Mouse (Mus musculus) hindbrain, embryonic 12.5 days (tissue): ENCODE measurements around the gene Dnajc8. TPM values are rescaled to one million over a fixed set of nuclear protein-coding genes. Genes with fewer than 3 reads are reported as not detected.

ENCODE experiments used
- ATAC-seq: fragments of 200-750 bp; cut with Nextera tagmentation; 2 replicates; pipeline ENCODE4 v1.8.0; 2017; ENCODE audit warnings: moderate TSS enrichment; ENCODE audit not compliant: low FRiP score
- H3K27ac ChIP-seq: fragments of 300-500 bp; sonication (generic); 2 replicates; pipeline ENCODE4 v1.5.1; 2016; ENCODE audit warnings: mild to moderate bottlenecking
- H3K27me3 ChIP-seq: fragments of 300-500 bp; sonication (generic); 2 replicates; pipeline ENCODE4 v1.6.1; 2016; ENCODE audit warnings: mild to moderate bottlenecking
- H3K36me3 ChIP-seq: fragments of 300-500 bp; sonication (generic); 2 replicates; pipeline ENCODE4 v1.6.1; 2016; ENCODE audit warnings: mild to moderate bottlenecking
- H3K4me1 ChIP-seq: fragments of 300-500 bp; sonication (generic); 2 replicates; pipeline ENCODE4 v1.6.1; 2016
- H3K4me2 ChIP-seq: fragments of 300-500 bp; sonication (generic); replicated peaks from 2 replicates; pipeline ENCODE4 v1.6.1; 2016; ENCODE audit warnings: mild to moderate bottlenecking
- H3K4me3 ChIP-seq: fragments of 300-500 bp; sonication (generic); 2 replicates; pipeline ENCODE4 v1.5.1; 2016; ENCODE audit warnings: mild to moderate bottlenecking
- H3K9ac ChIP-seq: fragments of 300-500 bp; sonication (generic); 2 replicates; pipeline ENCODE4 v1.6.1; 2016; ENCODE audit warnings: mild to moderate bottlenecking, moderate library complexity
- H3K9me3 ChIP-seq: fragments of 300-500 bp; sonication (generic); replicated peaks from 2 replicates; pipeline ENCODE4 v1.6.1; 2016; ENCODE audit warnings: mild to moderate bottlenecking
- WGBS: fragments of 180-500 bp; shearing (Covaris S2); methylation state at CpG from one replicate; pipeline ENCODE4 v1.1.7; 2016; 5-methylcytosine and 5-hydroxymethylcytosine counted together
- polyA plus RNA-seq: library from polyadenylated mRNA; unstranded; fragments of >200 nt; fragmentation: Nextera tagmentation; extraction: Ambion mirVana; gene quantifications from 2 replicates; pipeline ENCODE4 v1.2.1, GENCODE M21; 2016

Gene Dnajc8
- 159 and 164 TPM in 2 replicates for polyA plus RNA-seq

DNA sequence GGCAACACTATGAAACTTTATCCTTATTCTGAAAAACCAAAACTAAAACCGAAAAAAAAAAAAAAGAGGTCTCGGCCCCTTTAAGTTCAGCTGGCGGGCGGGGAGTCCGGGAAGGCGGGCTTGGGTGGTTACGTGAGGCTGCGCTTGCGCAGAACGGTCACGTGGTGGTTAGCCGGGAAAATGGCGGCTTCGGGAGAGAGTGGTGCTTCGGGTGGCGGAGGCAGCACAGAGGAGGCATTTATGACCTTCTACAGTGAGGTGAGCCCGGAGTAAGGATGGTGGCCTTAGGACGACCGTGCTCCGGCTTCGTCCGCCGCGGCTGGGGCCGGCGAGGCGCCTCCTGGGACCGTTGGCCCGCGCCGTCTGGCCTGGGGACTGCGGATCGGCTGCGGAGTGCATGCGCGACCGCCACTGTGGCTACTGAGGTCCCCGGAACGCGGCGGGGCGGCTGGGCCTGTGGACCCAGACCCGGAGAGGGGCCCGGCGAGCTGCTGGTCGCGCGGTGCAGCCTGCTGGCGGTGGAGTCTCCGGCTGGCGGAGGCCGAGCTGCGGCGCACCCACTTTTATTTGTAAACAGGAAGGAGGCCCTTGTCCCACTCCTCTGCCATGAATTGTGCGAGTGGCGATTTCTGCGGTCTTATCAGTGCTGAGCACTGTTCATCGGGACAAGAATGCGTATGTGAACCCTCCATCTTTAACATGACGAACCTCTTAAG lies at the start of gene Dnajc8:
Gene Dnajc8 (plus strand): TSS at position 145 of the 716 bp plus-strand sequence.
- WGBS: under 1% methylated on average over 60 of the region's 60 CpGs
- peak; percentile 71 for ATAC-seq
- Histone ChIP-seq H3K9ac (peak within 1 kb of the TSS; percentile 94), H3K9me3 (no peaks in the 10 kb centered on the region), H3K27ac (peak within 1 kb of the TSS; percentile 74), H3K4me3 (peak within 1 kb of the TSS; percentile 98), H3K27me3 (no peaks in the 10 kb centered on the region), H3K4me1 (peaks cover 38% of the 10 kb centered on the region), H3K4me2 (peak within 1 kb of the TSS; percentile 88), H3K36me3 (peaks cover 30% of the 10 kb centered on the region)

- H3K36me3 ChIP-seq: no peaks in the 10 kb centered on the region
- ATAC-seq: no peak
- no peak overlapping the region for H3K9ac ChIP-seq
- H3K4me1 ChIP-seq: peaks cover 11% of the 10 kb centered on the region; the same call in 1 of the 2 replicates
- no peaks in the 10 kb centered on the region for H3K9me3 ChIP-seq
- 93% methylated on average over 3 of the region's 3 CpGs for WGBS
- no peak overlapping the region for H3K27ac ChIP-seq
- H3K4me3 ChIP-seq: no peak overlapping the region
- H3K4me2 ChIP-seq: no peak overlapping the region
- H3K27me3 ChIP-seq: no peaks in the 10 kb centered on the region
Measured at GRCm38 (mm10) chr4:132488521-132488920, 46.8 kb upstream of the Dnajc8 start.

DNA sequence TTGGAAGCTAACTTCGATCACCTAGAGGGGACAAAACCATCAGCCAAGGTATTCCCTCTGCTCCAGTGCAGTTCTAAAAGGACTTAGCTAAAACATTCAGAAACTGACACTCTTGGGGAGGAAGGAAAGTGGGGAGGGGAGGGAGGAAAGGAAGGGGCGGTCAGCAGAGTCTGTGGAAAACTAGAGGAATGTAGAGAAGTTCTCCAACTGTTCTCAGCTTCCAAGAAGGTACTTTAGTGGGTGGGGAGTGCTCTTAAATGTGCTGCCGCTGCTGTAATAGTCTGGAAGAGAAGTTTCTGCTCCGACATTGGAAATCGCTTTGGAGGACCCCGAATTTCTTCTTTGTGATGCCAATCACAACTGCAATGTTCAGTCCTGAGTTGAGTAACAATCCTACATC lies 46.4 kb upstream of the Dnajc8 start:
- no peaks in the 10 kb centered on the region for H3K36me3 ChIP-seq
- H3K4me2 ChIP-seq: no peak overlapping the region
- no peaks in the 10 kb centered on the region for H3K9me3 ChIP-seq
- no peak overlapping the region for H3K9ac ChIP-seq
- ATAC-seq: no peak
- H3K4me1 ChIP-seq: peaks cover 11% of the 10 kb centered on the region; the same call in 1 of the 2 replicates
- WGBS: 80% methylated on average over 6 of the region's 6 CpGs
- H3K27ac ChIP-seq: no peak overlapping the region
- H3K4me3 ChIP-seq: no peak overlapping the region
- no peaks in the 10 kb centered on the region for H3K27me3 ChIP-seq

- Histone ChIP-seq H3K36me3 (peaks cover 11% of the 10 kb centered on the region; the same call in 1 of the 2 replicates), H3K4me3 (no peak overlapping the region), H3K27me3 (no peaks in the 10 kb centered on the region), H3K4me2 (no peak overlapping the region), H3K9me3 (no peaks in the 10 kb centered on the region), H3K9ac (no peak overlapping the region), H3K27ac (no peak overlapping the region), H3K4me1 (peaks cover 11% of the 10 kb centered on the region; the same call in 1 of the 2 replicates)
- 95% methylated on average over 15 of the region's 15 CpGs for WGBS
- no peak for ATAC-seq
Measured at GRCm38 (mm10) chr4:132490273-132491010, 44.9 kb upstream of the Dnajc8 start.

DNA sequence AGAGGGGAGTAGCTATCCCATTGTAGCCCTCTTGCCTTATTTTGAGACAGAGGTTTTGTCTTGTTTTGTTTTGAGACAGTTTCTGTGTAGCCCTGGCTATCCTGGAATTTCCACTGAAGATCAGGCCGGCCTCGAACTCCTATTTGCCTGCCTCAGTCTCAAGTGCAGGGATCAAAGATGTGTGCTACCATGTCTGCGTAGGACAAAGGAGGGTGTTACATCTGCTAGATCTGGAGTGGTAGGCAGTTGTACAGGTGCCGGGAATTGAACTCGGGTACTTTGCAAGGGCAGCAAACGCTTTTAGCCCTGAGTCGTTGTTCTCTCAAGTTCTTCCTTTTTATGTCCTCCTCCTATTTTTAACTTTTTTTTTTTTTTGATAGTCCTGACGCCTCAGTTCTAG lies 44.3 kb upstream of the Dnajc8 start:
- H3K4me3 ChIP-seq: no peak overlapping the region
- H3K9ac ChIP-seq: no peak overlapping the region
- peaks cover 11% of the 10 kb centered on the region; the same call in 1 of the 2 replicates for H3K4me1 ChIP-seq
- no peaks in the 10 kb centered on the region for H3K27me3 ChIP-seq
- no peaks in the 10 kb centered on the region for H3K9me3 ChIP-seq
- H3K27ac ChIP-seq: no peak overlapping the region
- WGBS: 91% methylated on average over 8 of the region's 8 CpGs
- no peak for ATAC-seq
- peaks cover 14% of the 10 kb centered on the region; the same call in 1 of the 2 replicates for H3K36me3 ChIP-seq
- H3K4me2 ChIP-seq: no peak overlapping the region

DNA sequence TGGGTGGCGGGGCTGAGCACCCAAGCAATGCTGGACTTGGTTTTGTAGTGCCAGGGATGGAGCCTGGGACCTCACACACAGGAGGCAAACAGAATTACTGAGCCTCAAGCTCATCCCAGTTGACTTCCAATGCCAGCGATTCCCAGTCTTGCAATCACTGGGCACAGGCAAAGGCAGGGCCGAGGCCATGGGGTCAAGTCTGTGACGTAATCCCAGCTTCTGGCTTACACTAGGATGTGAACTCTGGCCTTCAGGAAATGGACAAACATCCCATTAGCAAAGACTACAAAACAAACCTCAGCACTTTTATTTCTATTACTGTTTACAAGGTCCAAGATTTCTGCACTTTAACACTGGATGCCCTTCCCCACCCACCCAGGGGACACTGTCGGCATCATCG lies 43.6 kb upstream of the Dnajc8 start:
- Histone ChIP-seq H3K9ac (no peak overlapping the region), H3K4me3 (no peak overlapping the region), H3K27me3 (no peaks in the 10 kb centered on the region), H3K9me3 (no peaks in the 10 kb centered on the region), H3K4me2 (no peak overlapping the region), H3K36me3 (peaks cover 17% of the 10 kb centered on the region), H3K27ac (peak overlapping the region; percentile 52; the same call in 1 of the 2 replicates), H3K4me1 (peaks cover 11% of the 10 kb centered on the region; the same call in 1 of the 2 replicates)
- no peak for ATAC-seq
- WGBS: 84% methylated on average over 6 of the region's 6 CpGs

DNA sequence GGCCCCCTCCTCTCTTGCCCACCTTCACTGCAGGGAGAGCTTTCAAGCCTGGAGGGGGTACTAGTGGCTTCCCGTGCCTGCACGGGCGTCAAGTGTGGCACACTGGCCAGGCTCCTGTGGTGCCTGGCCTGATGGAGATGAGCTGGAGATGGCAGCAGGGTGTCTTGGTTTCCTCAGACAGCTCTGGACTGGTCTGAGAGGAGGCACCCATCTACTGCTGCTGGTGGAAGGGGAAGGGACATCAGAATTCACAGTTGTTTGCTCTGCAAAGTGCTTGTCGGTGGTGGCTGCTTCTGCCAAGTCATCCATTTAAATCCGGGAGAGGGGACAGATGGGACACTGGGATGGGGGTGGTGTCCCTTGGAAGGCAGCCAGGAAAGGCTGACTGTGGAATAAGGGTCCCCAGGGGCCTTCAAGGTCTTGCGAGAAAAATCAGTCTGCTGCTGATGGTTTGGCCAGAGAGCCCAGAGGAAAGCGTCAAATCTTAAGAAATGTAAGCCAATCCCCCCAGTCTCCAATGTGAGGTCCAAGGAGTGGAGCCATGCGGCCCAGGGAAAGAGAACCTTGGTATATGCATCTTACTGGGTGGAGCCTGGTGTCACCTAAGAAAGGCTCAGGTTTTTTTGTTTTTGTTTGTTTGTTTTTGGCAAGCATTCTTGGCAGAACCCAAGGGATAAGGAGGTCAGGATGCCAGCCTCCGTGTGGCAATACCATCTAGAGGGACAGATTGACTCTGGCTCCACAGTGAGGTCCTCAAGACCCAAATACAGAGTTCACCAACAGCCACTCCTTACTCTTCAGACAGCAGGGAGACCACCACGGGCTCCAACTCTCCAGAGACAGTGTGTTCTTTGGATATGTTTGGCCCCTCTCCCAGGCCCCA lies 42.9 kb upstream of the Dnajc8 start:
- H3K4me2 ChIP-seq: no peak overlapping the region
- H3K27me3 ChIP-seq: no peaks in the 10 kb centered on the region
- no peak overlapping the region for H3K4me3 ChIP-seq
- H3K36me3 ChIP-seq: peaks cover 23% of the 10 kb centered on the region
- peaks cover 11% of the 10 kb centered on the region; the same call in 1 of the 2 replicates for H3K4me1 ChIP-seq
- H3K27ac ChIP-seq: peak overlapping the region; percentile 52; the same call in 1 of the 2 replicates
- ATAC-seq: no peak
- peak overlapping the region; percentile 28; the same call in 1 of the 2 replicates for H3K9ac ChIP-seq
- H3K9me3 ChIP-seq: no peaks in the 10 kb centered on the region
- 66% methylated on average over 10 of the region's 10 CpGs for WGBS

GRCm38 (mm10) chr4:132494271-132494918 lies 41.0 kb upstream of the Dnajc8 start:
- Histone ChIP-seq H3K4me3 (no peak overlapping the region), H3K9me3 (no peaks in the 10 kb centered on the region), H3K4me2 (no peak overlapping the region), H3K4me1 (peaks cover 11% of the 10 kb centered on the region; the same call in 1 of the 2 replicates), H3K36me3 (peaks cover 35% of the 10 kb centered on the region), H3K27me3 (no peaks in the 10 kb centered on the region), H3K27ac (no peak overlapping the region), H3K9ac (no peak overlapping the region)
- no peak for ATAC-seq
- WGBS: 92% methylated on average over 20 of the region's 20 CpGs

DNA sequence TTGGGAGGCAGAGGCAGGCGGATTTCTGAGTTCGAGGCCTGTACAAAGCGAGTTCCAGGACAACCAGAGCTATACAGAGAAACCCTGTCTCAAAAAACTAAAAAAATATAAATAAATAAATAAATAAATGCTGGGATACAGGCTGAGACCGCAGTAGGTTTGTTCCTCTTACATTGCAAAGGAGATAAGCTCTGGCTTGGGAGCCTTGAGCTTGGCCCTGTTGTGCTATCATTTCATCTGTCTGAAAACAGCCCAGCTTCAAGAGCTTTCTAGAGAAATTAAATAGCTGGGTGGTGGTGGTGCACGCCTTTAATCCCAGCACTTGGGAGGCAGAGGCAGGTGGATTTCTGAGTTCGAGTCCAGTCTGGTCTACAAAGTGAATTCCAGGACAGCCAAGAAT lies 33.7 kb upstream of the Dnajc8 start:
- H3K9me3 ChIP-seq: no peaks in the 10 kb centered on the region
- H3K4me1 ChIP-seq: no peaks in the 10 kb centered on the region
- WGBS: 94% methylated on average over 6 of the region's 6 CpGs
- no peaks in the 10 kb centered on the region for H3K27me3 ChIP-seq
- H3K4me3 ChIP-seq: no peak overlapping the region
- H3K36me3 ChIP-seq: peaks cover 20% of the 10 kb centered on the region
- ATAC-seq: no peak
- H3K27ac ChIP-seq: no peak overlapping the region
- H3K9ac ChIP-seq: no peak overlapping the region
- H3K4me2 ChIP-seq: no peak overlapping the region

DNA sequence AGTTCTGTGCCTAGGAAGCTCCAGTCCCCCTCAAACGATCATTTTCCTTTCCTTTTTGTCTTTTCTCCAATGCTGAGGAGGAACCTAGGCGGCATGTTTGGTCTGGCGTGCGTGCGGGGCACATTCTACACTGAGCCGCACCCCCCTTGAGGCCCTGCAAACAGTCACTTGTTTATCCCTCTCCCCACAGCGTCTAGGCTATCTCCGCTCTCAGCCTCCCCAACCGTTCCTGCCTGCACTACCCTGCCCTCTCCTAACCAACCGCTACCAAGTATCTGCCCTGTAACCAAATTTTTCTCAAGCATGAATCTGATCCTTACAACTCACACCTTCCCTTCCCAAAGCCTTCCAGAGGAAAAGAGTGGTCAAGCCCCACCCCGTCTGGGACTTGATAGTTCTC lies 32.0 kb upstream of the Dnajc8 start:
- H3K27ac ChIP-seq: no peak overlapping the region
- no peaks in the 10 kb centered on the region for H3K27me3 ChIP-seq
- ATAC-seq: no peak
- H3K4me3 ChIP-seq: no peak overlapping the region
- no peaks in the 10 kb centered on the region; the same call in 1 of the 2 replicates for H3K4me1 ChIP-seq
- WGBS: 83% methylated on average over 11 of the region's 11 CpGs
- H3K9ac ChIP-seq: no peak overlapping the region
- no peak overlapping the region for H3K4me2 ChIP-seq
- 0 out of 2 replicates have a peak, but pooled peaks cover 6% of the 10 kb centered on the region for H3K36me3 ChIP-seq
- no peaks in the 10 kb centered on the region for H3K9me3 ChIP-seq

- no peak for ATAC-seq
- Histone ChIP-seq H3K27me3 (no peaks in the 10 kb centered on the region), H3K27ac (no peak overlapping the region), H3K9ac (no peak overlapping the region), H3K4me3 (no peak overlapping the region), H3K4me1 (peaks cover 4% of the 10 kb centered on the region; the same call in 1 of the 2 replicates), H3K4me2 (no peak overlapping the region), H3K36me3 (no peaks in the 10 kb centered on the region), H3K9me3 (no peaks in the 10 kb centered on the region)
- 63% methylated on average over 6 of the region's 6 CpGs for WGBS
Measured at GRCm38 (mm10) chr4:132505034-132505738, 30.2 kb upstream of the Dnajc8 start.
